Mouse (Mus musculus): ENCODE measurements around the gene Bmp2. TPM values are rescaled to one million over a fixed set of nuclear protein-coding genes. Genes with fewer than 3 reads are reported as not detected.

The Bmp2 gene
- polyA plus RNA-seq, 1 experiment = 0.75 TPM

GRCm38 (mm10) chr2:133550238-133550682, 1.7 kb upstream of the Bmp2 start:
- Histone ChIP-seq H3K4me3 (ENCODE audit: insufficient read depth, low read depth, low read length) (no peak overlapping the region), H3K27ac (replicated peaks; ENCODE audit: low read depth, low read length) (no peak overlapping the region)

GRCm38 (mm10) chr2:133552842-133553465, 995 bp downstream of the Bmp2 start:
- Histone ChIP-seq H3K4me3 (ENCODE audit: insufficient read depth, low read depth, low read length) (peak overlapping the region; percentile 98), H3K27ac (replicated peaks; ENCODE audit: low read depth, low read length) (no peak overlapping the region), H3K4me1 (ENCODE audit: control insufficient read depth, insufficient read depth, insufficient read length, low read length) (no peaks in the 10 kb centered on the region; the same call in none of the 2 replicates)

More at GRCm38 (mm10) chr2:133550238-133550682, 1.7 kb upstream of the Bmp2 start:
- H3K4me1 ChIP-seq (ENCODE audit: control insufficient read depth, insufficient read depth, insufficient read length, low read length) = no peaks in the 10 kb centered on the region; the same call in none of the 2 replicates

- Histone ChIP-seq H3K4me3 (ENCODE audit: insufficient read depth, low read depth, low read length) (peak overlapping the region; percentile 60), H3K27ac (replicated peaks; ENCODE audit: low read depth, low read length) (no peak overlapping the region), H3K4me1 (ENCODE audit: control insufficient read depth, insufficient read depth, insufficient read length, low read length) (no peaks in the 10 kb centered on the region; the same call in none of the 2 replicates)
These were observed 1.9 kb downstream of the Bmp2 start for GRCm38 (mm10) chr2:133553911-133554285.

- H3K4me1 ChIP-seq (ENCODE audit: control insufficient read depth, insufficient read depth, insufficient read length, low read length) = no peaks in the 10 kb centered on the region; the same call in none of the 2 replicates
- H3K4me3 ChIP-seq (ENCODE audit: insufficient read depth, low read depth, low read length) = peak overlapping the region; percentile 60
- H3K27ac ChIP-seq (replicated peaks; ENCODE audit: low read depth, low read length) = no peak overlapping the region
These were observed 2.5 kb downstream of the Bmp2 start for GRCm38 (mm10) chr2:133554286-133555021.

- no peak overlapping the region for H3K4me3 ChIP-seq (ENCODE audit: insufficient read depth, low read depth, low read length)
- H3K27ac ChIP-seq (replicated peaks; ENCODE audit: low read depth, low read length) = no peak overlapping the region
- no peaks in the 10 kb centered on the region for H3K4me1 ChIP-seq (ENCODE audit: control insufficient read depth, insufficient read depth, insufficient read length, low read length)
These were observed 12.4 kb downstream of the Bmp2 start for GRCm38 (mm10) chr2:133564248-133564886.

GRCm38 (mm10) chr2:133565424-133565823, 13.5 kb downstream of the Bmp2 start:
- no peak overlapping the region for H3K27ac ChIP-seq (replicated peaks; ENCODE audit: low read depth, low read length)
- H3K4me1 ChIP-seq (ENCODE audit: control insufficient read depth, insufficient read depth, insufficient read length, low read length) = no peaks in the 10 kb centered on the region

DNA sequence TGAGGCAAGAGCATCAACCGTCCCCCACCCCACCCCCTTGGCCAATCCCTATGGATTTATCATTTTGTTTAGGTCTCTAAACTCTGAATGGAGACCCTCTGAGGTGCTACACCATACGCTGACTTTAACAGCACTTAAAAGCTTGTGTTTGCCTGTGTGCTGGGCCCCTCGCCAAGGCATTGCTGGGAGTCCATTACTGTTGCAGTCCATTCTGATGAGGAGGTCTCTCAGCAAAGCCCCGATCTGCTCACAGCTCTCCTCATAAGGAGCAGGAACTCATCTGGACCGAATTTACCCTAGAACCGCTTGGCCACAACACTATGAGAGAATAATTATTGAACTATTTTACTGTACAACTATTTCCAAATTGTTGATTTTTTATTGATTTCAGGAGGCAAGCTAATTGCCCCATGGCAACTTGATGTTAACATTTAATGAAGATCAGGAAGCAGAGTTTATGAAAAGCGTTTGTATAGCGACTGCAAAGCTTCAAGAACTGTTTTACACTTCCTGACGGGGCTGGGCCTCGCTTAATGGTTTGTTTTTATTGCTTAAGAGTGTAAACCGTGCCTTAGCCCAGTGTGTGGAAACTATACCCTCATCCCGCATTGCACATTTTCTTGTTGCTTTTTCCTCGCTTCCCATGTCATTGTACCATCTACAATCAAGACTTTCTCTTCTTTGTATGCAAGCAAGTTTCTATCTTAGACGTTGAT, 14.2 kb downstream of the Bmp2 start:
- no peaks in the 10 kb centered on the region for H3K4me1 ChIP-seq (ENCODE audit: control insufficient read depth, insufficient read depth, insufficient read length, low read length)
- H3K27ac ChIP-seq (replicated peaks; ENCODE audit: low read depth, low read length) = no peak overlapping the region
- H3K4me3 ChIP-seq (ENCODE audit: insufficient read depth, low read depth, low read length) = no peak overlapping the region

More at GRCm38 (mm10) chr2:133565424-133565823, 13.5 kb downstream of the Bmp2 start:
- H3K4me3 ChIP-seq (ENCODE audit: insufficient read depth, low read depth, low read length) = no peak overlapping the region

DNA sequence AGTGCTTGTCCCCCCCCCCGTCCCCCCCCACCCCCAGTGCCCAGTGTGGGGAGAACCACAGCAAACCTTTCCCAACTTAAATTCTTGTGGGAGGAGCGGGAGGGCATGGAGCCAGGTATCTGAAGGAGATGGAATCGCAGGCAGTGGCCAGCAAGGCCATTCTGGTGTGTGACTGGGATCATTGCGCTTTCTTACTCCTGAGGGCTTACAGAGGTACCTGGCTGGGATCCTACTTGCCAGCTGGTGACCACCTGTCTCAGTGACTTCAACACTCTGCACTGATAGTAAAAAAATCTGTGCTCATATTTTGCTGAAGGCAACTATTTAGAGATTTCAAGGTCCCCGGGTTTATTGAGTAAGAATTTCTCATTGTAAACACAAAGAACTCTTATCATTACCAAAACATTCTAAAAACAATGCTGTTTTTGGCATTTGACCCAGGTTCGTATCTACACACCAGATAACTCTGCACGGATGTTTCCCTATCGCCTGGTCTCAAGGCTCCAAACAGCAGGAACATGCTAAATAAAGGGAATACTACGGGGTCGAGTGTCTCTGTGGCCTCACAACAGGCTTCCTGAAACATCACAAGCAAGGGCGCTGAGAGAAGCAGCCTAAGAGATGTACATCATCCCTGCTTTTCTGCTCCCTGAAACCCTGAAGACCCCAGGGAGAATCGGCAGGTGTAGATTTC, 39.8 kb downstream of the Bmp2 start:
- Histone ChIP-seq H3K4me1 (ENCODE audit: control insufficient read depth, insufficient read depth, insufficient read length, low read length) (no peaks in the 10 kb centered on the region), H3K27ac (replicated peaks; ENCODE audit: low read depth, low read length) (no peak overlapping the region), H3K4me3 (ENCODE audit: insufficient read depth, low read depth, low read length) (no peak overlapping the region)

Data from brown adipose tissue, adult 24 weeks (tissue).